Mouse (Mus musculus): ENCODE measurements around the gene Rgs10. TPM values are rescaled to one million over a fixed set of nuclear protein-coding genes. Genes with fewer than 3 reads are reported as not detected.
"Not testable (repeated sequence)": the region's sequence is repeated elsewhere in the genome, so short reads cannot be mapped to it uniquely, and the experiment has no call there.

Gene Rgs10
- total RNA-seq, 2 experiments from 2014 or later = 10.1 to 14.9 TPM

DNA sequence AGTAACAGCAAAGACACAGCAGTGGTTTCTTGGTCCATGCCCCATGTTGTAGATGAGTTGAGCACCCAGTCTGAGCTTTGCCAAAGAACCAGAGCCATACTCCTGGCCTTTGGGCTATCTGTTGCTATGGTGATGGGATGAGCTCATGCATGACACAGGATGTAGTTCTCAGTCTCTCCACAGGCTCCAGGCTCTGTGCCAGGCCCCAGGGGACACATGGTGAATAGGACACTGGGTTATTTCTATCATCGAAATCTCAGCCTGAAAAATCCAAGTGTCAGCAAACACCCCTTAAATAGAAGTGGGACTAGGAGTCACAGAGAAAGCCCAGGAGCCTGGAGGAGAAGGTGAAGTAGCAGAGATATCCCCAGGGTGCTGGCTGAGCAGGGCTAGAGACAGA lies 70.0 kb downstream of the Rgs10 start:
- intact Hi-C loops (cut with DNase I) = no loop called here

DNA sequence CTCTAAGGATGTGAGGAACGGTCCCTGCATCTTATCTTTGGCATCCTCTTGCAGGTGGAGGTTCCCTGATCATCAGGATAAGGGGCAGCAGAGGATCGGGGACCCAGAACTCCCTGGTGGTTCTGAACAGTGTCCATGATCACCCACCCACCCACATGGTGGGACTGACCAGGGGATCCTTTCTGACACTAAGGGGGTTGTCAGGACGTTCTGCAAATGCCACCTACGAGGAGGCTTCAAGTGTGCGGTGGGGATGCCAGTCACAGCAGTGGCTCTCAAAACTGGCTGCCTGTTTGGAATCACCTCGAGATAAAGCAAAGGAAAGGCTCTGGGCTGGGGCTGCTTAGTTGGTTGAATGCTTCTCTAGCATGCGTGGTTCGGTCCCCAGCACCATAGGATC lies 71.6 kb downstream of the Rgs10 start:
- no peak for DNase-seq
- intact Hi-C loops (cut with DNase I) = no loop called here

More for the DNA sequence above, 70.0 kb downstream of the Rgs10 start:
- DNase-seq = peak; percentile 60 to 79

DNA sequence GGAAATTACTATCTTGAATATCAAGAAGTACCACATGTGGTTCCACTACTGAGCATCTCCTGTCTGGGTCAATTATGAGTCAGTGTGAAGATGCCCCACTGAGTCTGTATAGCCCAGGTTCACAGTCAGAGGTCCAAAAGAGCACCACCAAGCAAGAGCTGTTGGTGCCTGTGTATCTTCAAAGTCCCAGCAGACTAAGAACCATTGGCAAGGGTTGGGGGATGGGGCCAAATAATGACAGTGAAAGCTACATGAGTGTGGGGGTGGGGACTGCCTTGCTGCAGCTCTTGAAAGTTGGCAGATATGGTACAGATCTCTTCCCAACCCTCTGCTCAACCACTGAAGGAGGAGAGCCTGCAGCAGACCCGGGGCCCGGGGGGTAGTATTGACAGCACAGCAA lies 72.0 kb downstream of the Rgs10 start:
- no peak for DNase-seq
- intact Hi-C loops (cut with DNase I) = no loop called here

- DNase-seq = no peak
- intact Hi-C loops (cut with DNase I) = loop anchor here (1.0 to 2.0 kb wide), 3 partner anchors 40 to 109 kb away; partner anchors contain the start of gene Armc5
Measured at GRCm38 (mm10) chr7:128345691-128346090, 72.9 kb downstream of the Rgs10 start.

DNA sequence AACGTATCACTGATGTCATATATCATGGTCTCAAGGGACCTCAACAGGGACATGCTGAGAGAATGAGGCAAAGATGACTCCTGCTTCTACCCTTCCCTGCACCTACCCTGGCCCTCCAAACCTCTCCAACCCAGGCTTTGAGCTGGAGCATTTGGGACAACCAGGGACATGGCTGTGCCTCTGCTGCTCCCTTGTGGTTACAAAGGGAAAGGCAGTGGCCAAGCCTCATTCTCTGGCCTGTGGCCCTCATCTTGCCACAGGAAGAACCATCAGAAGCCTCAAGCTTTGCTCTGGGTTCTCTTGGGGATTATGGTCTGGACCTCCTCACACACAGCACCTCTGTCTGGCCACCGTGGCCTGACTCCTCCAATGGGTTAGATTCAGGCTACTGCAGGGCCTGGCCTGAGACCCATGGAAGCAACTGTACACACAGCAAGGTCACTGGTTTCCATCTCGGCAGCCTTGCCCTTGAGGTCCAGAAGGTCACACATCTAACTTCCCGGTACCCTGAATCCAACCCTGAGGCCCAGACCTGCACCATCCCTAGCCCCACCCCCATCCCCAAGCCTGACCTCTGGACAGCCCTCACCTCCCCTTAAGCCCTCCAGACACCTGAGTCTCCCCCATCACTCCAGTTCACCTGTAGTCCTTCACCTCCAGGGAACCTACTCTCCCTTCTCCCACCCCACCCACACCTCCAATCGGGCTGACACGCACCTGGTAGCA lies 73.5 kb downstream of the Rgs10 start:
- DNase-seq = peak; percentile 79 to 89
- intact Hi-C loops (cut with DNase I) = loop anchor here (1.0 to 2.0 kb wide), 3 partner anchors 40 to 108 kb away; partner anchors contain the start of gene Armc5

- intact Hi-C loops (cut with DNase I) = loop anchor here (2.0 kb wide), 1 partner anchor 108 kb away; the partner anchor contains the start of gene Armc5
- no peak for DNase-seq
Measured at GRCm38 (mm10) chr7:128344488-128344887, 74.1 kb downstream of the Rgs10 start.

- intact Hi-C loops (cut with DNase I); DNase-seq: not testable (repeated sequence)
Measured at GRCm38 (mm10) chr7:128342691-128343090, 75.9 kb downstream of the Rgs10 start.

DNA sequence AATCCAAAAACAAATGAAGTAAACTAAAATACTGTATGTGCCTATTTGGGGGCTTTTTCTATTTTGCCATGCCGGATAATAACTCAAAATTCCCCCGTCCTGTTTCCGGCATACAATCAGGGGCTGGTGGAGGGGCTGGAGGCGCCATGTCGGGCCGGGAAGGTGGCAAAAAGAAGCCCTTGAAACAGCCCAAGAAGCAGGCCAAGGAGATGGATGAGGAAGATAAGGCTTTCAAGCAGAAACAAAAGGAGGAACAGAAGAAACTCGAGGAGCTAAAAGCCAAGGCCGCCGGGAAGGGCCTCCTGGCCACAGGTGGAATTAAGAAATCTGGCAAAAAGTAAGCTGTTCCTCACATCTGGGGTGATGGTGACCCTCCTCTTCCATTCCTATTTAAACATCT lies 78.2 kb downstream of the Rgs10 start:
- intact Hi-C loops (cut with DNase I); DNase-seq: not testable (repeated sequence)

- no peak for DNase-seq
- intact Hi-C loops (cut with DNase I) = no loop called here
Measured at GRCm38 (mm10) chr7:128332896-128333295, 85.7 kb downstream of the Rgs10 start.

DNA sequence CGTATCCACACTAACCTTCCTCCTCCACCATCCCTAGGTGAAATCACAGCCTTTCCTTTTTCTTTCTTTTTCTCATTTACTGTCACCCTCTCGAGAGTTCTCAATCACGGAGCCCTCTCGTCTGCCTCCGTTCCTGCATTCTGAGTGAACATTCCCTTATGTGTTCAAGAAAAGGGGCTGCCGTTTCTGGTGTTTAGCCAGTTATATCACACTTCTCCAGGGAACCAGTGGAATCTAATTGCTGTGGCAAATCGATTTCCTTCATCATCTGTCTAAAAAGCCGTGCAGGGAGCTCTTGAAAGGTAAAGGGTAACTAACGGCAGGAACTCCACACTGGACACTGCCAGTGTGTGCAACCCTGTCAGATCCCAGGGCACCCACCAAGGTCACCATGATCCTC lies 87.6 kb downstream of the Rgs10 start:
- intact Hi-C loops (cut with DNase I) = no loop called here
- DNase-seq = no peak

DNA sequence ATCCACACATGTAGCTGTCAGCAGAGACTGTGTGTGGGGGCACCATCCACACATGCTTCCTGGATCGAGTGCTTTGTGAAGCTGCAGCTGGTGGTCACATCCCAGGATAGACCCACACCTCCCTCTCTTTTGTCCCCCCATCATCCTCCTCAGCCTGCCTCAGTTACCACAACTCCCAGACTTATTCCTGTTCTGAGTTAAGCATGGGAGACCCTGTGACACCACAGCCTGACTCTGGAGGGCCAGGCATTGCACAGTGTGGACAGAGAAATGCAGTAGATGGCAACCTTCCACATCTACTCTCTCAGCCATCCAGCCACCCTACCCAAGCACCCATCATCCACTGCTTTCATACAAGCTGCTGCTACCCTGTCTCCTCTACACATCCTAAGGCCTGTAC lies 93.6 kb downstream of the Rgs10 start:
- intact Hi-C loops (cut with DNase I) = no loop called here

More for the DNA sequence above, 93.6 kb downstream of the Rgs10 start:
- no peak for DNase-seq

Other genes starting within 250 kb of the Rgs10 start
- gene Cox6a2, start 212.4 kb downstream of the Rgs10 start, total RNA-seq (2021) = 1,000 to 10,000 TPM; 1,548 to 1,671 TPM
- 1 to 10 TPM; 7.8 to 9.0 TPM for gene Armc5, start 181.4 kb downstream of the Rgs10 start, total RNA-seq (2021)
- gene 9130023H24Rik, start 180.7 kb downstream of the Rgs10 start, total RNA-seq (2021) = 1 to 10 TPM; 3.1 to 3.4 TPM
- gene Tgfb1i1, start 171.9 kb downstream of the Rgs10 start, total RNA-seq (2021) = 10 to 100 TPM; 31.9 to 32.2 TPM
- not detected for gene Slc5a2, start 153.1 kb downstream of the Rgs10 start, total RNA-seq (2021)
- gene BC017158, start 120.6 kb downstream of the Rgs10 start, total RNA-seq (2021) = 1 to 10 TPM; 7.0 to 8.0 TPM
- 10 to 100 TPM; 46.4 to 53.8 TPM for gene Tial1, start 43.0 kb upstream of the Rgs10 start, total RNA-seq (2021)
- 100 to 1,000 TPM; 165 to 182 TPM for gene Bag3, start 104.9 kb upstream of the Rgs10 start, total RNA-seq (2021)
- gene Inpp5f, start 192.6 kb upstream of the Rgs10 start, total RNA-seq (2021) = 1 to 10 TPM; 6.4 to 7.1 TPM